In genomic region chr7:45621443-45621842, GRCm38 (mm10) we compare ENCODE assay signal across 9 mouse cellular contexts. TPM values are rescaled to one million over a fixed set of nuclear protein-coding genes. Genes with fewer than 3 reads are reported as not detected.
A peak's percentile ranks its signal among the peaks of the same experiment; 100 is the strongest.
DNase-seq lines count a peak whose midpoint lies in the region; ATAC-seq and TF ChIP-seq lines count a peak whose summit lies in the region.
"Had no signal": no experiment of that assay in that cellular context is flagged by ENCODE, and none has a peak within 500 bp of the region (broad histone marks: within the 10 kb centered on the region; RNA-seq: fewer than 3 reads in every experiment).

TSS of gene Izumo1 (plus strand) at chr7:45621811.

- H3K9me3 ChIP-seq in MEL (replicated peaks; ENCODE audit: insufficient read depth, low read length): no peaks in the 10 kb centered on the region

- no peaks in the 10 kb centered on the region for H3K79me2 ChIP-seq in MEL (ENCODE audit: control insufficient read depth, insufficient read depth, low read length, poor library complexity)

- peak; percentile 65 for DNase-seq in kidney, adult 2 months
- DNase-seq in kidney, adult 11 months: no peak
- peak; percentile 73 for DNase-seq in MEL (ENCODE audit: low read depth, low spot score)
- peak; percentile 73 for DNase-seq in lung, postnatal 36 days
- DNase-seq in layer of hippocampus, postnatal 14 days (ENCODE audit: low spot score in 2 of 2): no peak
- no peak for DNase-seq in frontal cortex, postnatal 25 days (ENCODE audit: low spot score in 2 of 2)
- DNase-seq: layer of hippocampus, adult 9-11 months had no signal

- no peak for TF ChIP-seq RAD21 in MEL (IDR thresholded peaks at IDR 0.05; ENCODE audit: low read depth, low read length)

- H3K4me3 ChIP-seq in kidney, adult 2 months (ENCODE audit: insufficient read depth, low read depth, low read length): no peak within 1 kb of the TSS
- H3K4me3 ChIP-seq in MEL (ENCODE audit: control insufficient read depth in 1 of 2, insufficient read depth in 1 of 2, low read depth in 2 of 2, low read length in 2 of 2): peak within 1 kb of the TSS; percentile 46 to 65; a peak in 3 of 4 replicates

- TF ChIP-seq POLR2A in kidney, adult 2 months (IDR thresholded peaks at IDR 0.05; ENCODE audit: low read depth, low read length): no peak
- TF ChIP-seq POLR2A in MEL (IDR thresholded peaks at IDR 0.05; ENCODE audit: control insufficient read depth in 1 of 2, insufficient read depth in 1 of 2, low read depth in 1 of 2, low read length in 2 of 2, poor library complexity in 1 of 2): peak in 1 of 2 experiments; percentile 26; a peak in 1 of 4 replicates

- H3K27me3 ChIP-seq in kidney, adult 2 months (replicated peaks; ENCODE audit: control insufficient read depth, insufficient read depth, low read length): no peaks in the 10 kb centered on the region
- H3K27me3 ChIP-seq in MEL (ENCODE audit: control insufficient read depth in 1 of 2, insufficient read depth in 2 of 2, low read length in 2 of 2): peaks cover 0 to 2% of the 10 kb centered on the region in 2 experiments; a peak in 2 of 4 replicates

- ATAC-seq in granulocyte monocyte progenitor cell, adult 5-6 weeks (replicated peaks; ENCODE audit: poor library complexity, severe bottlenecking): peak; percentile 39; the same call in 1 of the 2 replicates

- no peak for TF ChIP-seq EP300 in MEL (IDR thresholded peaks at IDR 0.05; ENCODE audit: low read depth in 1 of 2, low read length in 2 of 2)

- WGBS in kidney, adult 2 months: 39% methylated on average over 9 of the region's 9 CpGs

- no peak within 1 kb of the TSS for H3K9ac ChIP-seq in MEL (ENCODE audit: control insufficient read depth, low read depth, low read length, poor library complexity, severe bottlenecking)

- no peak within 1 kb of the TSS for H3K27ac ChIP-seq in kidney, adult 2 months (ENCODE audit: insufficient read depth, low read depth, low read length)
- H3K27ac ChIP-seq in MEL (ENCODE audit: control insufficient read depth, low read depth, low read length): no peak within 1 kb of the TSS

- TF ChIP-seq CTCF in kidney, adult 2 months (conservative IDR thresholded peaks at IDR 0.05; ENCODE audit: insufficient read depth, insufficient read length, low read depth, low read length): no peak
- no peak for TF ChIP-seq CTCF in MEL (IDR thresholded peaks at IDR 0.05 in 2 of 3, conservative IDR thresholded peaks at IDR 0.05 in 1 of 3; ENCODE audit: control insufficient read depth in 1 of 3, insufficient read depth in 1 of 3, low read depth in 2 of 3, low read length in 3 of 3, poor library complexity in 1 of 3, severe bottlenecking in 1 of 3)

- no peaks in the 10 kb centered on the region for H3K4me1 ChIP-seq in kidney, adult 2 months (ENCODE audit: control insufficient read depth, insufficient read depth, low read length)
- H3K4me1 ChIP-seq in MEL (ENCODE audit: control insufficient read depth in 1 of 2, insufficient read depth in 2 of 2, low read length in 2 of 2): peaks cover 3 to 8% of the 10 kb centered on the region in 2 experiments; a peak in 2 of 4 replicates

- no peaks in the 10 kb centered on the region for H3K36me3 ChIP-seq in kidney, adult 2 months (ENCODE audit: control insufficient read depth, insufficient read depth, low read length)
- H3K36me3 ChIP-seq in MEL (ENCODE audit: control insufficient read depth in 1 of 2, insufficient read depth in 2 of 2, low read length in 2 of 2): no peaks in the 10 kb centered on the region; a peak in 1 of 4 replicates

TF ChIP-seq in MEL, 35 proteins besides CTCF, POLR2A, EP300 and RAD21:
- no peak for TF ChIP-seq ZC3H11A (IDR thresholded peaks at IDR 0.05; ENCODE audit: low read depth, low read length)
- TF ChIP-seq KAT2A (conservative IDR thresholded peaks at IDR 0.05; ENCODE audit: low read depth, low read length): peak; percentile 72
- no peak for TF ChIP-seq MYB (IDR thresholded peaks at IDR 0.05; ENCODE audit: low read depth, low read length)
- TF ChIP-seq GATA1 (IDR thresholded peaks at IDR 0.05; ENCODE audit: low read depth, low read length): peak; percentile 64
- TF ChIP-seq ELF1 (IDR thresholded peaks at IDR 0.05; ENCODE audit: low read depth, low read length): peak; percentile 91
- TF ChIP-seq JUND (IDR thresholded peaks at IDR 0.05; ENCODE audit: low read depth, low read length): no peak
- peak; percentile 60 for TF ChIP-seq TBP (IDR thresholded peaks at IDR 0.05; ENCODE audit: low read depth, low read length)
- peak; percentile 94 for TF ChIP-seq HCFC1 (IDR thresholded peaks at IDR 0.05; ENCODE audit: low read depth, low read length)
- TF ChIP-seq ETS1 (IDR thresholded peaks at IDR 0.05; ENCODE audit: low read depth, low read length): no peak
- TF ChIP-seq E2F4 (IDR thresholded peaks at IDR 0.05; ENCODE audit: borderline replicate concordance, low read depth, low read length): no peak
TF ChIP-seq in MEL: peak in this region for 5.

RNA-seq across cellular contexts. Expression of gene Izumo1, which starts in this region (rescaled TPM):
- 0.29 and 0.34 TPM in 2 replicates for polyA plus RNA-seq in kidney, adult 2 months (2012; rRNA removed)
- not detected in 2 replicates for total RNA-seq in MEL (2012; rRNA removed)
- polyA plus RNA-seq in MEL (2012; ENCODE audit: insufficient read depth in 1 of 2, insufficient read length in 2 of 2, low read depth in 1 of 2, low replicate concordance in 2 of 2, missing spikeins in 1 of 2): under 1 TPM in 1 of 2 experiments, not detected in 1; 0.04 TPM
- total RNA-seq in granulocyte monocyte progenitor cell, adult 5-6 weeks (2014; fragmentation: Nextera tagmentation): not detected in 2 replicates
- total RNA-seq in granulocyte monocyte progenitor cell, adult 5-6 weeks (2017): 0.34 TPM in 1 of 2 replicates, not detected in the other
- under 1 TPM in 1 of 2 experiments, not detected in 1; 0.23 TPM for total RNA-seq in layer of hippocampus, postnatal 14 days (2021)
- polyA plus RNA-seq: forebrain, embryonic 11.5 days had no signal

Comparison
In these comparisons a context has a peak if more than half of its experiments do, and no peak if none do; other contexts are left out.
1. Peak in DNase-seq in kidney, adult 2 months; RNA of the gene not detected or under 1 TPM.
2. Peak in DNase-seq and H3K4me3 ChIP-seq in MEL; RNA of the gene not detected or under 1 TPM.
3. Peak in ATAC-seq in granulocyte monocyte progenitor cell, adult 5-6 weeks; RNA of the gene not detected or under 1 TPM.